Mouse (Mus musculus): Measurements from ENCODE around the gene Tet3.

Gene Tet3

DNA sequence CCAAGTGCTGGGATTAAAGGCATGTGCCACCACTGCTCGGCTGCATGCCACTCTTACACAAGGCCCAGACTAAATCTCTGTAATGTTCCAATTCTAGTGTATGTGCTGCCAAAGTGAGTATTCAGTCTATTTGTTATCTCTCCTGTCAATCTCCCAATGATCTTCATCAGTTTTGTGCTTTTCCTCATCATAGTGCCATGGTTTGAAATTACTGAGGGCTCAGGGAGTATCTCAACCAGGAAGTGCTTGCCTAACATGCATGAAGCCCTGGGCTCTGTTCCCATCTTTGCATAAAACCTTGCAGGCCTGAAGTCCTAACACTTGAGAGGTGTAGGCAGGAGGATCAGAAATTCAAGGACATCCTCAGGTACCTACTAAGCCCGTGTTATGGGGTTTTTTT, 136.1 kb downstream of the Tet3 start:
- no peak for DNase-seq

DNA sequence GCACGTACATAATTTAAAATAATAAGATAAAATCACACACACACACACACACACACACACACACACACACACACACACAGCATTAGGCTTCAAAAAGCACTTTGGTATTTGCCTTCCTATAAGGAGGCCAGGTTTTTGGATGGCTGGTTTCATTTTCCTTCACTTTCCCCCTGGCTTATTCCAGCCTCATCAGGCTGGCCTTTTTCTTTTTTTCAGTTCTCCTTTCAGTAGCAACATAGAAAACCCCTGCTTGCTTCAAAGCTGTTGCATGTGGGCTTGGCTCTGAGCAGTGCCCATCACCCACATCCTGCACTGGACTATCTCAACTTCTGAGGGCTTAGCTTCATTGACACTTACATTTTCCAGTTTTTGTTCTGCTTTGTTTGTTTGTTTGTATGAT, 137.0 kb downstream of the Tet3 start:
- DNase-seq: no peak

DNA sequence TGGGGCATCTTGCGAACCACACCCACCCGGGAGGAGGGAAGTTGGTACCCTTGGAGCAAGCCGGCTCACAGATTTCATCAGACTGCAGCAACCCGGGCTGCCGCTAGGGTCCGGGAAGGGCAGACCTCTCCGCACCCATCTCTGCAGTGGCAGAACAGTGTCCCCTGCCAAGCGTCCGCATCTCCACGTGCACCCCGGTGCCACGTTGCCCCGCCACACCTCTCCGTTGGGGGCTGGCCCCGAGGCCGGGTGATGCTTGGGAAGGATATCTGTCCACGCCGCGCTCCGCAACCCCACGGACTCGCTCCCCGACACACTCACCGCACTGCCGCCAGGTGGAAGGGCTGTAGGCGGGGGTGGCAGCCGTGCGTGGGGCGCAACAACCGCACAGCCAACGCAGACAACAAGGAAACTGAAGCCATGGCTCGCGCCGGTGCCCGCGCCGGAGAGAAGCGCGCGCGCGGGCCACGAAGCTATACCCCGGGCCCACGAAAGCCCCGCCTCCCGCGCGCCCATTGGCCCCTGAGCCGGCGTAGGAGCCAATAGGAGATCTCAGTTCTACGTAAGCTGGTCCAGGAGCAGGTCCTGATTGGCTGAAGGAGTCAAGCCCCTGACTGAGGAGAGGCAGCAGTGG, 141.7 kb downstream of the Tet3 start:
- peak; percentile 91 to 92 for DNase-seq

DNA sequence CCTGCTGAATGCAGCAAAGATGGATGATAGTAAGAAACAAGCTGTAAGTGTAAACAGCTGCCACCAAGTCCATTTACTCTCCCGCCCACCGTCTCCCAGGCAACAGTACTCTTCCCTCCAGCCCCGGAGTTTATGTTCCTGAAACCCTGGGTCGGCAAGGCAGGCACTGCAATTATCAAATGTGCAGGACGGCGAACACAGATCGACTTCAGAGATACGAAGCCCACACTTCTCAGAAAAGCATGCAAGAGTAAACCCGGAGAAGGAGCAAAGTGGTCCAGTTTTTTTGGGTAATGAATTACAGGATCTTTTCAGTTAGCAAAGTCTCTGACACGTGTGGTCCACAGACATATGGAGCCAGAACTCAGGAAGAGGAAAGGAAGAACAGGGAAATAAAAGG, 142.9 kb downstream of the Tet3 start:
- no peak for DNase-seq

DNA sequence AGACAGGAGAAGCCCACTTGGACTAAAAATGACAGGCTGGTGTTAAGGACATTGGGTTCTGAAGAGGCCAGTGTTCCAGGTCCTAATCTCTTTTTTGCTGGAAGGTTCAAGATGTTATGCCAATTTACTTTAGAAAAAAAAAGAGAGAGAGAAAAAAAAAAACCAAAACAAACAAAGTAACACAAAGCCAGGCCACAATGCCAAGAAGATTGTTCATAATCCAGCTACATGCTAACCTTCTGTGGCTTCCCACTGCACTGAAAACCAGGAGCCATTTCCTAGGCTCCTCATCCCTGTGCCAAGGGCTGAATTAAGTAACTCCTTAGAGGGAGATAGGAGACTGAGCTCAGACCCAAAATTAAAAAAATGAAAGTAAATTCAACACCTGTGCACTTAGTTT, 143.6 kb downstream of the Tet3 start:
- no peak for DNase-seq

DNA sequence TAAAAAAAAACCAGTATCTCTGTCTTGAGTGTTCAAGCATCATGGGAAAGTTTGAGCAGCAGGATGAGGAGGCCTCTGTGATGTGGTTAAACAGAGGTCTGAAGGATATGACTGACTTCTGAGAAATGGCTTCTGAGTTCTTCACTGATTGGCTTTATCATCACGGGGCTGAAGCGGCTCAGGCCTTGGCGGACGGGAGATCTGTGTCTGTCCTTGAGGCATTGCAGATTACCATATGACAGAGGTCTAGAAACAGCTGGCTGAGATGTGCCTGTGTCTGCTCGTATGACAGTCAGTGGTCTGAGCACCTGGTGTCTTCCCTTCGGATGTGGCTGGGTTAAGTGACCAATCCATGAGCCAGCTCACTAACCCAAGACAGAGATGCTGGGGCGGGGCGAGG, 146.4 kb downstream of the Tet3 start:
- no peak for DNase-seq

Data from lung, adult 18-20 months (tissue).